Mouse (Mus musculus) spleen, postnatal 4 days (tissue): ENCODE data around the gene Arl4d.
"Not testable (repeated sequence)": the region's sequence is repeated elsewhere in the genome, so short reads cannot be mapped to it uniquely, and the experiment has no call there.

Experiments used
- DNase-seq, 2 experiments: peaks; one replicate each; pipeline ENCODE4 v3.0.0; 2022; ENCODE audit warnings: low spot score in 2 of 2

The Arl4d gene

GRCm38 (mm10) chr11:101664825-101665635, at the start of gene Arl4d:
Arl4d (plus strand) TSS chr11:101665541.
- DNase-seq: peak; percentile 93 to 96

GRCm38 (mm10) chr11:101616104-101616503, 49.2 kb upstream of the Arl4d start:
- DNase-seq: no peak

- DNase-seq: no peak
Observed at GRCm38 (mm10) chr11:101616948-101617767, 48.2 kb upstream of the Arl4d start.

GRCm38 (mm10) chr11:101617849-101618248, 47.5 kb upstream of the Arl4d start:
- peak in 1 of 2 experiments; percentile 38 for DNase-seq

GRCm38 (mm10) chr11:101618596-101618995, 46.7 kb upstream of the Arl4d start:
- DNase-seq: no peak

GRCm38 (mm10) chr11:101620022-101620655, 45.2 kb upstream of the Arl4d start:
- not testable (repeated sequence) for DNase-seq

- no peak for DNase-seq
Observed at GRCm38 (mm10) chr11:101626649-101626994, 38.7 kb upstream of the Arl4d start.

GRCm38 (mm10) chr11:101626995-101627856, 38.1 kb upstream of the Arl4d start, which contains the start of gene Rdm1:
Rdm1 (plus strand) TSS chr11:101627195.
- DNase-seq: peak; percentile 84 to 91

GRCm38 (mm10) chr11:101627857-101628559, 37.3 kb upstream of the Arl4d start:
- peak; percentile 84 to 94 for DNase-seq

- not testable (repeated sequence) for DNase-seq
Observed at GRCm38 (mm10) chr11:101628733-101629417, 36.5 kb upstream of the Arl4d start.

GRCm38 (mm10) chr11:101635660-101636059, 29.7 kb upstream of the Arl4d start:
- no peak for DNase-seq

GRCm38 (mm10) chr11:101639761-101640160, 25.6 kb upstream of the Arl4d start:
- DNase-seq: no peak

- DNase-seq: peak; percentile 80 to 92
Observed at GRCm38 (mm10) chr11:101640857-101641709, 24.3 kb upstream of the Arl4d start.

GRCm38 (mm10) chr11:101641710-101642642, 23.4 kb upstream of the Arl4d start:
- DNase-seq: peak in 1 of 2 experiments; percentile 36

- DNase-seq: no peak
Observed at GRCm38 (mm10) chr11:101642931-101643330, 22.4 kb upstream of the Arl4d start.

- DNase-seq: no peak
Observed at GRCm38 (mm10) chr11:101644591-101644990, 20.8 kb upstream of the Arl4d start.

GRCm38 (mm10) chr11:101645043-101645410, 20.3 kb upstream of the Arl4d start:
- not testable (repeated sequence) for DNase-seq
